Mouse (Mus musculus) layer of hippocampus, postnatal 36 days (tissue): ENCODE results near the gene Scd4. TPM values are rescaled to one million over a fixed set of nuclear protein-coding genes. Genes with fewer than 3 reads are reported as not detected.

Experiments used
- DNase-seq, 2 experiments: peaks; one replicate each; pipeline ENCODE4 v3.0.0; 2022
- total RNA-seq, 2 experiments: library from RNA; stranded (reverse); gene quantifications; 2 replicates each; pipeline ENCODE4 v1.2.3; 2021

Scd4 gene
- total RNA-seq: 1 to 10 TPM; 1.7 to 2.7 TPM

DNA sequence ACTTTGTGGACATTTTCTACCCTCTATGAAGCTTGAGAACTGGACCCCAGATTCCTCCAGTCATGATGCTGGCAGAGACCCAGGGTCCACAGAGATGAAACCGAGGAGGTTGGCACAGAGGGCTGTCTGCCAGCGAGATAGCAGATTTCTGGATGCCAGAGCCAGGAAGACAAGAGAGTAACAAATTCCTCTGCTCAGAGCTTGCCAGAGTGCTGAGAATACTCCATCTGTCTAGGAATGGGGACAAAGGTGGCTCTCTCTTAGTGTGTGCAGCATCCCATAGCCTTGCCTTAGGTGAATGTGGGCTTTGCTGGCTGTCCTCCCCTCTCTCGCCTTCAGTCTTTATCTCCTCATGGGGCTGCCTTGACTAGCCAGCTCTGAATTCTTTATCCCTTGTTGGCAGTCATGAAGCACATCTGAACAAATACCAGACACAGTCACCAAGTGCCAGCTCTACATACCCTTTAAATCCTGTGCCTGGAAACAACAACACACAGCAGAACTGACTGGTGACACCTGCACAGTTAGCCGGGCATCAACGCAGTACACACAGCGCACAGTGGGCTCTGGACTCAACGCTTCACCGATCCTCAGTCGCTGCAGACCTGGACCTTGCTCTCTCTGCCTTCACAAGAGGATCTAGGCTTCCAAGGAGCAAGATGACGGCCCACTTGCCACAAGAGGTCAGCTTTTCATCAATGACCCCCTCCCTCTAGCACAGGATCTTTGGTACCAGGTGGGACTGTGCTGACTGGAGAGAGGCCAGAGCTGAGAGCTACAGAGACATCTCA, at the start of gene Scd4:
Scd4 (plus strand) TSS at position 260 of the 791 bp plus-strand sequence.
- DNase-seq: peak; percentile 17 to 31

DNA sequence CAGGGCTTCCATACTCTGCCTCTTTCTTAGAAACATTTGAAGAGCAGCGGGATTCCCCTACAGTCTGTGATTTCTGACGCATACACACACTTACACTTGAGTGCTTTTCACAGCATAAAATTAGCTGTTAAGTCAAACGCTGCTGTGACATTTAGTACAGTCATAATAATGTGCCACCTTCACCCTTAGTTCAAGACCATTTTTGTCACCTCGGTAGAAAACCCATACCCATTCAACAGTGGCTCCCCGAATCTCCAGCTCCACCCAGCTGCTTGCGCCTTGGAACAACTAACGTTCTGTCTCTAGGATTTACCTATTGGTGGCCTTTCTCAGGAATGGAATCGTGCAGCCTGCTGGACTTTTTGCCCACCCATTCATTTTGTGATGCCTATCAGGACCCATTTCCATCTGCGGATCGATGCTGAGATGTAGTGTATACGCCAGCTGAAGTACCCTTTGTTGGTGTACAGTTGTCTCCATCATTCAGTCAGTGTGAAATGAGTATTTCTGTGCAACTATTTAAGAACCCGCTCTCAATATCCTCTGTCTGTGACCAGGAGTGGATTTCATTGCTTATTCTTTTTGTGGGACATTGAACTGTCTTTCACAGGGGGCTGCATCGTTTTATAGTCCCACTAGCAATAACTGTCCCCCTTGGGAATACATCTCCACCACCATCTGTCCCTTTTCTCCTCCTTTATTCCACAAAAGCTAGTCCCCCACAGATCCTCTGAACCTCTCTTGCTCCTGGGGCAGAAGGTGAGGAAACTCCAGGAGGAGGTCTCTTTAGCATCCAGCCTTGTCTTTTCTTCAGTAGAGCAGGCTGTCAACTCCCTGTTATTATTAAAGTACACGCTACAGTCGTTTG, 49.5 kb upstream of the Scd4 start:
- no peak for DNase-seq

DNA sequence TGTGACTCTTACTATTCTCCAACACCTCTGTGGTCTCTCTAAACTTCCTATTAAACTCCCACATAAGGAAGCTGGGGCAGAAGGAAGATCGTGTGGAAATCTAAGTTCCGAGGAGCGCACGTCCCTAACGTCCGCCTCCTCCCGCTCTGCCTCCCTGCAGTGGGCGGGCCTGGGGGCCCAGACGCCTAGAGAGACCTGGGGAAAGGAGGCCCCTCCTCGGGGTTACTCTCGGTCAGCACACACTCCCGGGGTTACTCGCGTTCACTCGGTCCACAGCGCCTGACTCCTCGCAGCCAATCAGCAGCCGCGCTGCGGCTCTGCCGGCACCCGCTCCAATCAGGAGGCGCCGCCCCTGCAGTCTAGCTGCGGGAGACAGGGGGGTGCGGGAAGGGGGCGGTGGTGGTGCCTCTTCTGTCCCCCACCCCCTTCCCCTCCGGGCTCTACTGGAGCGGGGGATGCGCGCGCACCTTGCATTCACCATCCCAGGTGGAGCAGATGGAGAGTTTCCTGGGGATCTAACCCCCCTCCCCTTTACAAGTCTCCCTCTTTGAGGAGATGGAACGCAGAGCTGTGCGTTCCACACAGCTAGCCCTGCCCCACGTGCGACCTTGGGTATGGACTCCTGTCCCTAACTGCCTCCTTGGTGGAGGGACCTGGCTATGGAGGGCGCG, 48.7 kb upstream of the Scd4 start:
- DNase-seq: peak; percentile 87 to 91

DNA sequence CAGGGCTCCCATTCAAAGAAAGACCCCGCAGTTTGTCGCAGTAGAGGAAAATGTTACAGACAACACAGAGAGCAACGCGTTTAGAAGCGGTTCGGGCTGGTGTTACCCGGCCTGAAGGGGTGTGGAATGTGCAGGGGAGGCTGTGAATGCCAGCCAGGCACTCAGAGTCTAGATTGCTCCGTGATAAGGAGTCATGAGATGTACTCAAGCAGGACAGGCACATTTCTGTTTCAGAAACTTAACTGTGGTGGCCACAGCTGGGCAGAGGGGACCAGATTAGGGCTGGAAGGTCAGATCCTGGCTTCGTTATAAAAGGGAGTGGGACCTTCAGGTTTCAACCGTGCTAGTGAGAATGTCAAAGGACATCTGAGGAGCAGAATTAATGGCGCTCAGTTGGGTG, 48.2 kb upstream of the Scd4 start:
- no peak for DNase-seq

DNA sequence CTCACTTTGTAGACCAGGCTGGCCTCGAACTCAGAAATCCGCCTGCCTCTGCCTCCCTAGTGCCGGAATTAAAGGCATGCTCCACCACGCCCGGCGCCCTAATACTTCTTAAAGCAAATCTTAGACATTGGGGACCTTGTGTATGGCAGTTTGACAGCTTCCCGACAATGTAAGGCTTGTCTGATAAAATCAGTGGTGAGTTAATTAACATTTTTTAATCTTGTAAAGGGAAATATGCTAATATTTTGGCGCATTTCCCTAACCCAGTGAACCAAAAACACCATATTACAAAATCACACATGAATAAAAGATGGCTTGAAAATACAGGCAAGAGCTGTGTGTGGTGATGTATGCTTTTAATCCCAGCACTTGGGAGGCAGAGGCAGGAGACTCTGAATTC, 47.3 kb upstream of the Scd4 start:
- no peak for DNase-seq

DNA sequence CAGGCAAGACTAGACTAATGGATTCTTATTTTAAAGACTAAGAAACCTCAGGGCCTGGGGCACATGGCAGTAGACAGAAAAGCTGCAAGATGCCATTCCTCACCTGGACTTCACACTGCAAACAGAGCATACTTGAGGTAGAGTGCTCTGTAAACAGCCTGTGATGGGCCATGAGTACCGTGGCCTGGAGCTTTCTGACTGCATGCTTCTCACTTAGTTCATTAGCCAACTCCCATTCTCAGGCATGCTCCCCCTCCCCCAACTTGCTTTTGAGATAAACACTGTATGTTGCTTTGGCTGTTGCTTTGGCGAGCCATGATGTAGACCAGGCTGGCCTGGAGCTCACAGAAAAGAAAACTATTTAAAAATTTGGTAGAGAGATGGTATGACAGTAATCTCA, 46.8 kb upstream of the Scd4 start:
- no peak for DNase-seq

DNA sequence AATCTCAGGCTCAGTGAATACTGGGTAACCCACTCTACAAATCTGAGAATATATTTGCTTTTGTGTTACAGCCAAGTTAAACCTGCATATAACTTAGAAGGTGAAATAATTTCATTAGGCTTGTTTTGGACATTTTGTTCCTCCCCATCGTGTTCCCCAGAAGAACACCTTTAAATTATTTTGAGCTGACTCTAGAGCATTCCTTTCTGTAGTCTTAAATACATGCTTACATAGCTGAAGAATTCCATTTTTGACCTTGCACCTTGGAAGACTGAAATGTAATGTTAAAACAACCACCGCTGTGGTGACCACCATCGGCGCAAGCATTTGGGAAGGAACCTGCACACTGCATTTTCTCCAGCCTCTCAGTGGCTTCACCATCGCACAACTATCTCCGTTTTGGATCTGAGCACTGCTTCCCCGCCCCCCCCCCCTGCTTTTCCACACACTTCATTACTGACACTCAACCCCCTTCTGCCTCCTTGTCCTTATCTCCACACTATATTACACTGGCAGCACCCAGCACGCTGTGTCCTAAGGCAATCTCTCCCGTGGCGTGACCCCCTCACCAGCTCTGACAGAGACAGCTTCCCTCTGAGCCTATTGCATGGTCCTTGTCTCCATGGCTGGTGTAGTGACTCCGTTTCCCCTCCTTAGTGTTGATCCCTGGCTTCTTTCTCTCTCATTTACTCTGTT, 45.3 kb upstream of the Scd4 start:
- no peak for DNase-seq

DNA sequence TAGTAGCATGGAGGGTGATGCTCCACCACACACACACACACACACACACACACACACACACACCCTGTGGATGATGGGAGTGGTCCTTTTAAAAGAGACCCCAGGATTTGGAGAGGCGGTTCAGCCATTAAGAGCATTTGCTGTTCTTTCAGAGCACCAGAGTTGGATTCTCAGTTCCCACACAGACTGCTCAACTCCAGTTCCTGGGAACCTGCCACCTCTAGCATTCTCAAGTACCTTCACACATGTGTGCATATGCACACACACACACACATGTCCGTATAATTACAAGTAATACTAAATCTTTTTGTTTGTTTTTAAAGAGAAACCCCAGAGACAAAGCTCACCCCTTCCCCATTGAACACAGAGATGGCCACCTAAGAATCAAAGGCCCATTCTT, 40.8 kb upstream of the Scd4 start:
- DNase-seq: no peak

DNA sequence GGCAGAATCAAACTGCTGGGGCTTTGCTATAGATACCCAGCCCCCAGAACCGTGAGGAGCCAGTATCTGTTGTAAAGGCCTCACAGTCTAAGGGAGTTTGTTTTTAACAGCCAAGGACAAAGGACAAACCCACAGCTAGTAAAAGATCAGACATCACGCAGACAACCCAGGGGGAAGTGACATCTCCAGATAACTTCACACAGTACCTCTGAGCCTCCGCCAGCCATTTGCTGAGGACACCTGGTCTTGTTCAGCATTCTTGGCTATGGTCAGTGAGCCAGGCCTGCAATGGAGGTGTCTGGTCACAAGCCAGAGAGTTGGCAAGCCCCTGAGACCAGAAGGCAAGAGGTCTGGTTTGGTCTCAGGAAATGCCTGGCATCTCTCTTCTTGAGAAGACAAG, 40.4 kb upstream of the Scd4 start:
- no peak for DNase-seq

DNA sequence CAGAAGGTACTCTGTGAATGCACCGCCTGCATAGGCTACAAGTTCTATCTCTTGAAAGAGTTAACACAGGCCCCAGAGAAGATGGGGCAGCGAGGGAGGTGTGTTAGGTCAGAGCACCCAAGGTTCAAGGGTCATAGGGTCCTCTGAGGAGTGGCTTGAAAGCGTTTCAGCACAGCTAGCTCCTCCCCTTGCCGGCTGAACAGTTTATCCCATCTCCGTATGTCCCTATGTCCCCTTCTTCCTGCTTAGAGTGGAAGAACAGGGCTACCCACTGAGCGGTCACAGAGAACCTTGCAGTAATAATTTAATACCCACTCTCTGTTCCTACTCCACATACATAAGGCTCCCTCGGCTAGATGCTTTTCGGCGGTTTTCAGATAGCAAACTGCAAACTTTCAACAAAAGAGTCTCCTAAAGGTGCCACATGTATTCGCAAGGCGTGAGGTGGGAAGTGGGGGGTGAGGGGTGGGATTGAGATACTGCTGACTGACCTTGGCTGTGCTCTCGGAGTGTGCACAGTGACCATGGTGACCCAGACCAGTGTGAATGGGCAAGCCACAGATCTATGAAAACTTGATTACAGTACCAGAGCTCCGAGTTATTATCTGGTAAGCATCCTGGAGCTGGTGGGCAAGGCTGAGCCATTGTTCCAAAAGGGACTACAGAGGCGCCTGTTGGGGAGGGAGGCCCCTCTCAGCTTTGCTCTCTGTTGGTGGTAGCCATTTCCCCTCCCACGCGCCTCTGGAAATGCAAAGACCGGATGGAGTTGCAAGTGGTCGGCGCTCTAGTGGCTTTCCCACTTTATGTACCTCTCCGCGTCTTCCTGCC, 39.7 kb upstream of the Scd4 start, which contains the start of gene Scd2:
Scd2 (plus strand) TSS at position 734 of the 828 bp plus-strand sequence.
- no peak for DNase-seq

DNA sequence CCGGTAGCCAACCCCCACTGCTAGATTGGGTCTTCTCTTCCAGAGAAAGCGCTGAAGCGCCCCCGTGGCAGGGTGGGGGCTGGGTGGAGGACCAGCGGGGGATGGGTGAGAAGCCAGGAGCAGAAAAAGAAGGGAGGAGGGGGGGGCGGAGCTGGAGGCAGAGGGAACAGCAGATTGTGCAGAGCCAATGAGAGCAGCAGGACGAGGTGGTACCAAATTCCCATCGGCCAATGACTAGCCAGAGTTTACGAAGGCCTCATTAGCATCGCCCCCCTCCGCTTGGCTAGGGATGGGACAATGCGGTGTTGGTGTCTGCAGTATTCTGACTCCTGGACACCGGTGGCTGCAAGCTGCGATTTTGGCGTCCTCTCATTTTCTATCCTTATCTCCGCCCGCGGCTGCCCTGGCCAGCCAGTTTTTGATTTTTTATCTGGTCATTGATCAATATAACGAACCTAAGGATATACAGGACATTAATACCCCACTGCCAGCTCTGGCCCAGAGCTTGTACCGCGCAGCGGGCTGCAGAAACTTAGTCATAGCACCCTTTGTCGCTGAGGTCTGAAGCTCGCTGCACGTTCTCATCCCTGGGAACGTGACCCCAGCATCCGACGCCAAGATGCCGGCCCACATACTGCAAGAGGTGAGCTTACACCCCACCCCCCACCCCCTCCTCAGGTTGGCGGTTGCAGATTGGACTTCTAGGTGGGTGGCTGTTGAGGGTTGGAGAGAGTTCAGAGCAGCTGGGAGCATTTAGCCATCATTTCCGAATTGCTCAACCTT, 38.9 kb upstream of the Scd4 start:
- peak; percentile 93 for DNase-seq

DNA sequence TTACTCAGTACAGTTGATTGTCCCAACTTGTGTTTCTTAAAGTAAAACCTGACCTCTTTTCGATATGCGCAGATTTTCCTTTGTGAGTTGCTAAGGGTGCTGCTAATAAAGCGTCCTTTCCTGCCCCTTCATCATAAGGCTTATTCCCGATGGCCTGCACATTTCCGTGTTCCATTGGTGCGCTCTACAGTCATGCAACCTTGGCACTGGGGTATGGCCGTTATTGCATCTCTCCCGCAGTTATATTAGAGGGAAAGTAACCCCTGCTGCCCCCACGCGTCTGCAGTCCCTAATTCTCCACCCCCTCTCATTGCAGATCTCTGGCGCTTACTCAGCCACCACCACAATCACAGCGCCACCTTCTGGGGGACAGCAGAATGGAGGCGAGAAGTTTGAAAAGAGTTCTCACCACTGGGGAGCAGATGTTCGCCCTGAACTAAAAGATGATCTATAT, 38.3 kb upstream of the Scd4 start:
- peak; percentile 83 to 86 for DNase-seq

DNA sequence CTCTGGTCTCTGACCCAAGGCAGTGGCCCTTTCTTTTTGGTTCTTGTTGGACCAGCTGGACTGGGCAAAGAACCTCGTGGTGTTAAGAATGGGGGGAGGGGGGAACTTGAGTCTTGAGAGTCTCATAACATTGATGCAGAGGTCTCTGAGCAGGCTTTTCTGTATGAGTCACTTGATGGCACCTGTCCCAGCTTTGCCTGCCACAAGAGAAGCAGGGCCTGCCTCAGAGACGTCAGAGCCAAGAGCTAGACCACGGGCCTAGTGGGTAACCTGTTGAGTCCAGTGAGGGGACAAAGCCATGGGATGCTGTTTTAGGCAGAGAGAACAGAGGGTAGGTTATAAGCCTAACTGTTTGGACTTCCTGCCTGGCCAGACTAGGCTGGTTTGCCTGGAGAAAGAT, 37.6 kb upstream of the Scd4 start:
- DNase-seq: peak in 1 of 2 experiments; percentile 27

DNA sequence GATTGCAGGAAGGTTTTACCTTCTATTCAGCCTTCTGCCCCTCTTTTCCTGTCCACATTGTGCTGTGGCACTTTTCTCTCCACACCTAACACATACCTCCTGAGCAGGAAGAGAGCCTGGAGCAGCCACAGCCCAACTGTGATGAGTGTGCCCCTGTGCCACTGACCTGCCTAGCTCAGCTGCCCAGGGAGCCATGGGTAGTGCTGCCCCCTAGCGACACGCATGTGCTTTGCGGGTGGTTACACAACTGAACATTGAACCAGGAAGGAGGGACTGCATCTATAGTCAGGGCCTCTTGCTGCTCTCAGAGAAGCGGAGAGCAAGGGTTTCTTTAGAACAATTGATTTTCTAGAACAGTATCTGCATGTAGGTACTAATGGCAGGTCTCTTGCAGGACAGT, 37.2 kb upstream of the Scd4 start:
- peak; percentile 84 to 85 for DNase-seq

DNA sequence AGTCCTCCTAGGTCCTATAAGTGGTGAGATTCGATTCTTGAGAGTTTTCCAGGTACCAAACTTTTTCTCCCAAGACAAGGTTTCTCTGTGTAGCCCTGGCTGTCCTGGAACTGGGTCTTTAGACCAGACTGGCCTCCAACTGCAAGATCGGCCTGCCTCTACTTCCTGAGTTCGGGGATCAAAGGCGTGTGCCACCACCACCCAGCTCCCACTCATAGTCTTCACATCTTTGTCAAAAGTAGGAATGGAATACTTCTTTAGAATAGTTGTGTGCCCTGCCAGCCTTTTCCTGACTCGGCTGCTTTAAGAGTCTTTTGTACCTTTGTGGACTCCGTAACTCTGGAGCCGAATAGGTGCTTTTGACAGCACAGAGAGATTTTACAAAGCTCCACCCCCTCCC, 36.7 kb upstream of the Scd4 start:
- no peak for DNase-seq

DNA sequence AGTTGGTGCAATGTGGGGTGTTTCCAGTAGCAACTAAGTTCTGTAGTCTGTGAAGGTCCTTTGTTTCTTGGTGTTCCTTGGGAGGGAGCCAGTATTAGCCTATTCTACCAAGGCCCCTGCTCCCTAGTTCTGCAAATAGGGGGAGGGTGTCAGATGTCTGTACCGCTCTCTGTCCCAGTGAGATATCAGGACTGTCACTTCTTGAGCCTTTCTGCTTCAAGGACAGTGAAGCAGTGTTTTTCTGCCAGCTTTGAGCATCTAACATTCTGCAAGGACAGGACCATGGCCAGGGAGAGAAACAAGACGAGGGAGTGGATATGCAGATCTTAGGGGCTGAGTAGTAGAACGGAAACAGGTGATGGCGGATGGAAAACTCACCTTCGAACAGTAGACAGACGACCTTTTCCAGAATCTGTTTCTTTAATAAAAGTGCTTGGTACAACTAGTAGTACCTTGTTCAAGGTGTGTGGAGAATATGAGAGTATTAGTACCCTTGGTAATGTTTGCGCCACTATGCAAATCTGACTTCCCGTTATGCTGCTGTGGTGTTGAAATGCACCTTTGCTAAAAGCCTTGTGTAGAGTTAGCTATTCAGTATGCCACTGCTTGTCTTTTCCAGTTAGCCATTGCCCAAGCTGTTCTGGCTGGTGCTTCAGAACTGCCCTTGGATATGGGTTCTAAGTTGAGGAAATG, 35.7 kb upstream of the Scd4 start:
- no peak for DNase-seq

DNA sequence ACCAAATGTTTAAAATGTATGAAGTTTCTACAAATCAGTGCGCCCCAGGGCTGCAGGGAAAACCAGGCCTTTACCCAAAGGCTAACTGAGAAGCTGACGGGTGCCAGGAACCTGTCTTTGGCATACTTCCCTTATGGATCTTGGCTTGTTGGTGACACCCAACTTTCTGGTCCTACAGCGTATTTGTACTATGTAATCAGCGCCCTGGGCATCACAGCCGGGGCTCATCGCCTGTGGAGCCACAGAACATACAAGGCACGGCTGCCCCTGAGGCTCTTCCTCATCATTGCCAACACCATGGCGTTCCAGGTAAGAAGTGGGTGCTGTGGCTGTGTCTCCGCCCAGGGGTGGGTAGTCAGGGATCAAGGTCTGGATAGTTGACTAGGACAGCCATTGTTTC, 35.0 kb upstream of the Scd4 start:
- no peak for DNase-seq

DNA sequence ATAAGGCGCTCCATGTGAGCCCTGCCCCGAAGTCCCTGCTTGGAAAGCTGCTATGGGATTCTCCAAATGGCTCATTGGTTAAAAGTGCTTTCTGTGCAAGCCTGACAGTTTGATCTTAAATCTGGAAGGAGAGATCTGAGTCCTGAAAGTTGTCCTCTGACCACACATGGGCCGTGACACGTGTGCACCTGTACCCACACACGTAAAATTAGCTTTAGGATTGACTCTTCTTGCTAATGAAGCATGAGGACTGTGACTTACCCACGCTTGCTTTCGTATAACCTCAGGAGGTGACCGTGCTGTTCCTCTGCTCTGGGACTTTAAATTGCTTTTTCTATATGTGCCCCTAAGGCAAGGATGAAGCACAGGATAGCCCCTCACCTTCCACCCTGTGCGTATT, 33.8 kb upstream of the Scd4 start:
- no peak for DNase-seq

DNA sequence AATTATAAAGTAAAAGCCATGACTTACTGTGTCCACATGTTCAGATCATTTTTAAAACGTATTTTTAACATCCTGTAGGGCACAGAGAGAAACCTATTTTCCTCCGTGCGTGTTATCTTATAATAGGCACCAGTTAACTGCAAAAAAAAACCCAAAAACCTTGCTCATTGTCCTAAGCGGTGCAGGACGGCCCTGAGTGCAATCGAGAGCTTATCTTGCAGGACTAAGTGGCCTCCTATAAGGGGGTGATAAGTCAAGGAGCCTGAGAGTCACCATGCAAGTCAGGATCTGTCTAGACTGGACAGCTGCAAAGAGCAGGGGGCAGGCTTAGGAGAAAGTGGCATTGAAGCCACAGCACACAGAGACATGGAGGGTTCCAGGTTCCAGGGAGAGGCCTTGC, 33.0 kb upstream of the Scd4 start:
- DNase-seq: no peak

DNA sequence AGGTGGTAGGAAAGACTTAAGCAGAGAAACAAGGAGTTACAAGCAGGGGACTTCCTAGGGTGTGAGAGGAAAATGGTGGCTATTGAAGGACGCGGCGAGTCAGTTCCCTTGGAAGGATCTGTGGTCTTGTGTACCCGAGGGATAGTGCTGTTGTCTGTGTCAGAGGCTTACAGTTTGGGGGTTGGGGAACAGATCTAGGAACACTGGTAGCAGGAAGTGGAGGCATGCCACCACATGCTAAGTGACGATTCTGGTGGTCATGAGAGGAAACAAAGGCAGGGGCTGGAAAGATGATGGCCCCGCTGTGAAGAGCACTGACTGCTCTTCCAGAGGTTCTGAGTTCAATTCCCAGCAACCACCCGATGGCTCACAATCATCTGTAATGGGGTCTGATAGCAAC, 32.4 kb upstream of the Scd4 start:
- no peak for DNase-seq
